27 mouse cellular contexts compared by ENCODE assay signal in genomic region chr12:16883111-16883510, GRCm38 (mm10). TPM values are rescaled to one million over a fixed set of nuclear protein-coding genes. Genes with fewer than 3 reads are reported as not detected.
DNase-seq lines count a peak whose midpoint lies in the region; ATAC-seq and TF ChIP-seq lines count a peak whose summit lies in the region.
"Had no signal": no experiment of that assay in that cellular context is flagged by ENCODE, and none has a peak within 500 bp of the region (broad histone marks: within the 10 kb centered on the region; RNA-seq: fewer than 3 reads in every experiment).

No protein-coding gene starts in this region.

- H3K27ac ChIP-seq in heart, embryonic 12.5 days (ENCODE audit: poor library complexity, severe bottlenecking): 0 out of 2 replicates have a peak overlapping the region, but pooled peaks have one; percentile 28
- no peak overlapping the region for H3K27ac ChIP-seq in heart, adult 2 months
- H3K27ac ChIP-seq: embryonic facial prominence, embryonic 12.5 days; forebrain, embryonic 13.5 days; heart, embryonic 13.5 days; hindbrain, embryonic 15.5 days; left cerebral cortex, adult 2 months; midbrain, embryonic 15.5 days; neural tube, embryonic 15.5 days; stomach, embryonic 15.5 days had no signal

- no peak for TF ChIP-seq CTCF in heart, adult 2 months (IDR thresholded peaks at IDR 0.05)

- no peaks in the 10 kb centered on the region for H3K9me3 ChIP-seq in heart, embryonic 12.5 days (replicated peaks)
- H3K9me3 ChIP-seq: embryonic facial prominence, embryonic 12.5 days; forebrain, embryonic 13.5 days; heart, embryonic 13.5 days; hindbrain, embryonic 15.5 days; megakaryocyte, embryonic 14.5 days; midbrain, embryonic 15.5 days; neural tube, embryonic 15.5 days; stomach, embryonic 15.5 days had no signal

- H3K79me2 ChIP-seq in heart, adult 2 months (replicated peaks; ENCODE audit: control insufficient read depth, insufficient read depth, low read length): no peaks in the 10 kb centered on the region

- intact Hi-C loops in heart, adult 2 months (cut with DNase I): no loop called here

- H3K27me3 ChIP-seq in heart, embryonic 12.5 days (replicated peaks): no peaks in the 10 kb centered on the region
- no peaks in the 10 kb centered on the region for H3K27me3 ChIP-seq in heart, adult 2 months (ENCODE audit: control insufficient read depth, insufficient read depth, low read length)
- H3K27me3 ChIP-seq: embryonic facial prominence, embryonic 12.5 days; forebrain, embryonic 13.5 days; heart, embryonic 13.5 days; hindbrain, embryonic 15.5 days; midbrain, embryonic 15.5 days; neural tube, embryonic 15.5 days; stomach, embryonic 15.5 days had no signal

- no peak overlapping the region for H3K4me3 ChIP-seq in heart, embryonic 12.5 days
- no peak overlapping the region for H3K4me3 ChIP-seq in heart, adult 2 months
- H3K4me3 ChIP-seq: embryonic facial prominence, embryonic 12.5 days; erythroblast, embryonic 14.5 days; forebrain, embryonic 13.5 days; heart, embryonic 13.5 days; hindbrain, embryonic 15.5 days; left cerebral cortex, adult 2 months; megakaryocyte, embryonic 14.5 days; midbrain, embryonic 15.5 days; neural tube, embryonic 15.5 days; stomach, embryonic 15.5 days had no signal

- H3K36me3 ChIP-seq in heart, embryonic 12.5 days: no peaks in the 10 kb centered on the region
- H3K36me3 ChIP-seq in heart, adult 2 months (ENCODE audit: control insufficient read depth, insufficient read depth, low read length): no peaks in the 10 kb centered on the region
- H3K36me3 ChIP-seq: embryonic facial prominence, embryonic 12.5 days; heart, embryonic 13.5 days; hindbrain, embryonic 15.5 days; midbrain, embryonic 15.5 days; neural tube, embryonic 15.5 days; stomach, embryonic 15.5 days had no signal

- peaks cover 21% of the 10 kb centered on the region for H3K4me1 ChIP-seq in heart, embryonic 12.5 days (replicated peaks)
- peaks cover 3% of the 10 kb centered on the region; the same call in 1 of the 2 replicates for H3K4me1 ChIP-seq in heart, adult 2 months (ENCODE audit: control insufficient read depth, insufficient read depth, low read length)
- H3K4me1 ChIP-seq: embryonic facial prominence, embryonic 12.5 days; forebrain, embryonic 13.5 days; hindbrain, embryonic 15.5 days; midbrain, embryonic 15.5 days; neural tube, embryonic 15.5 days; stomach, embryonic 15.5 days had no signal

- H3K9ac ChIP-seq in heart, embryonic 12.5 days: no peak overlapping the region
- H3K9ac ChIP-seq in heart, adult 2 months (ENCODE audit: low read depth, low read length): no peak overlapping the region
- H3K9ac ChIP-seq: embryonic facial prominence, embryonic 12.5 days; forebrain, embryonic 13.5 days; heart, embryonic 13.5 days; hindbrain, embryonic 15.5 days; midbrain, embryonic 15.5 days; neural tube, embryonic 15.5 days; stomach, embryonic 15.5 days had no signal

- no peak overlapping the region for H3K4me2 ChIP-seq in heart, embryonic 12.5 days
- H3K4me2 ChIP-seq: embryonic facial prominence, embryonic 12.5 days; forebrain, embryonic 13.5 days; heart, embryonic 13.5 days; hindbrain, embryonic 15.5 days; midbrain, embryonic 15.5 days; neural tube, embryonic 15.5 days; stomach, embryonic 15.5 days had no signal

- no peak for TF ChIP-seq EP300 in heart, adult 2 months (IDR thresholded peaks at IDR 0.05; ENCODE audit: insufficient read depth, low read depth, low read length)

- ATAC-seq in heart, embryonic 12.5 days (ENCODE audit: insufficient number of reproducible peaks, low FRiP score): no peak
- ATAC-seq: forebrain, embryonic 13.5 days; midbrain, embryonic 15.5 days had no signal

- TF ChIP-seq POLR2A in heart, adult 2 months (IDR thresholded peaks at IDR 0.05; ENCODE audit: insufficient read depth, low read depth, low read length): no peak

- 45% methylated on average over 7 of the region's 7 CpGs for WGBS in heart, embryonic 12.5 days
- 73% methylated on average over 7 of the region's 7 CpGs for WGBS in heart, adult 2 months

- DNase-seq in embryo, embryonic 10 days (ENCODE audit: low spot score): peak; percentile 43
- DNase-seq in embryo, embryonic 9.5 days (ENCODE audit: extremely low spot score): no peak
- no peak for DNase-seq in heart, adult 2 months
- DNase-seq in adrenal gland, postnatal 36 days: peak; percentile 52 to 54
- peak; percentile 84 for DNase-seq in skeletal muscle tissue, adult 2 months (ENCODE audit: low read depth, low spot score)
- DNase-seq in cerebellum, postnatal 36 days: no peak
- DNase-seq: cerebellum, adult 18-20 months; cerebellum, postnatal 25 days; heart, postnatal 36 days; kidney, postnatal 10 days; left cerebral cortex, postnatal 4 days; liver; lung, postnatal 14 days; right cerebral cortex, postnatal 14 days; thymus, adult 18-20 months; thymus, postnatal 4 days had no signal

RNA-seq across cellular contexts. Expression of gene Rock2, which starts 11.6 kb away (rescaled TPM):
- 29.7 and 32.0 TPM in 2 replicates for polyA plus RNA-seq in heart, embryonic 12.5 days (2016; fragmentation: Nextera tagmentation; extraction: Ambion mirVana)
- 10 to 100 TPM; 78.0 to 80.2 TPM for total RNA-seq in heart, adult 2 months (2021)
- polyA plus RNA-seq in heart, adult 2 months (2012; rRNA removed): 11.2 and 27.6 TPM in 2 replicates
- 10 to 100 TPM; 78.1 to 93.7 TPM for total RNA-seq in adrenal gland, postnatal 36 days (2021)

Comparison
In these comparisons a context has a peak if more than half of its experiments do, and no peak if none do; other contexts are left out.
1. DNase-seq: peak in embryo, embryonic 10 days (single experiment), adrenal gland, postnatal 36 days (2 of 2) and skeletal muscle tissue, adult 2 months (single experiment); none in embryo, embryonic 9.5 days (single experiment), heart, adult 2 months (0 of 2) and cerebellum, postnatal 36 days (0 of 2).